Mouse (Mus musculus) lung, postnatal 4 days (tissue): Measurements from ENCODE around the gene Rbfox1.

Experiments used
- DNase-seq, 2 experiments: peaks; one replicate each; pipeline ENCODE4 v3.0.0; 2021

Gene Rbfox1

DNA sequence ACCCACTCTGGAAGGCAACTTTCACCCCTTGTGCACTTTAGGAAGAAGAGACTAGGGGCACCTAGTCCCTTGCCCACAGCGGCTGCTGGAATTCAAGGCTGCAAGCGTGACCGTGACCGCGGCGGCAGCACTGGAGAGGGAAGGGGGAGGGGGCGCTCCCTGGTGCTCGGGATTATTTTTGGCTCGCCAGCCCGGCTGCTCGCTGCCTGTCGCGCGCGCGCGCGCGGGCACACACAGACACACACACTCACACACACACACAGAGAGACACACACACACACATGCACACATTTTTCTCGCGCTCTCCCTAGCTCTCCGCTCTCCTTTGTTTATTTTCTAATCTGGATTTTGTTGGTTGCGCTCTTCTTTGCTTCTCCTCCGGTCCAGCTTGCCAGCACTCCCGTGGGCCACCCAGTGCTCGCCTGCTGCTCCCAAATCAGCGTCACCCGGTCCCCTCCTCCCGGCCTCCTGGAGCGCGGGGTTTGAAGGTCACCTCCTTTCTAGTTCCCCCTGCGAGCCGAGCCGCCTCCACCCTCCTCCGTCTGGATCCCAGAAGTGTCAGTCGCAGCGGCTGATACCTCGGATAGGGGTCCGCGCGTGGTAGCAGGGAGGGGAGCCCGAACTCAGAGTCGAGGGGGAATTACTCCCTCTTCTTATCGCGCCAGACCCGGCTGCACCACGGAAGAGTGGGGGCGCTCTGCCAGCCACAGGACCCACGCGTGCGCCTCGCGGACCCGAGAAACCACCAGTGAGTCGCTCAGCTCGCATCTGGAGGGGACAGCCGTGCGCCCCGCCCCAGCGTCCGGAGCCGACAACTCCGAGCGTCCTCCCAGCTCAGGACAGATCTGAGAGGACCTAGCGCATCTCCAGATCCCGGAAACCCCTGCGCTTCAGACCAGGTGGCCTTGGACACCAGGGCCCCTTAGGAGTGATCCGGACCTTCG is at the start of gene Rbfox1:
Rbfox1 (plus strand) TSS at position 610 of the 944 bp plus-strand sequence.
- no peak for DNase-seq

DNA sequence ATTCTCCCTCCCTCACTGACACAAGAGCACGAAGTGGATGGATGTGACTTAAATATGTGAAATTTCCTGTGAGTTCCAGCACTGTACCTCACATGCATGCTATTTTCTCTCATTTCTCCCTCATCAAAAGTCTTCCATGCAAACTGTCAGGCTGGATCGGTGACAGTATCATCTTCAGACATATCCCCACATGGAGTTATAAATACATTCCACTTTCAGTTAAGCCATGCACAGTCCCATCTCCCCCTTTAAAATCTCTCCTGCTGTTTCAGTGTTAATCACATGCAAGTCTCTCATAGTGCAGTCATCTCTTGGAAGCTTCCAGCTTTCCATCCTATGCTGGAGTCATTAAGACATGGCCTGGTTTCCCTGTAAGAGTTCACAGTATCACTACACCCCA is 48.4 kb upstream of the Rbfox1 start:
- DNase-seq: no peak

DNA sequence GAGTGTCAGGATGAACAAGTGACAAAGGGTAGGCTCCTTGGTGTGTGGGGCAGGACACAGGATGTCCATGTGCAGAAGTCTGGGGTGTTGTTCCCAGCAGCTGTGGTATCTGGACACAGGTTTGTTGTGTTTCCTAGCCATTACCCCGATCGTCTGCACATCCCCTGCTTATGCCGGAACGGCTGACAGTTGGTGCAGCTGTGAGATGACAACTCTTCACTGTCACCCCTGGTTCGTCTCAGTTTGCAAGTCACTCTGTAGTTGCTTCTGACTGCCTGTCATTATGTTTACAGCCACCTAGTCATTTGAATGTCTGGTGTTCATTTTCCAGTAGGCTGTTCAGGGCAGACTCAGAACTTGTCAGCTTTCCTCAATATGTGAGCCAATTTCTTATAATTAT is 44.0 kb upstream of the Rbfox1 start:
- peak in 1 of 2 experiments; percentile 4 for DNase-seq

DNA sequence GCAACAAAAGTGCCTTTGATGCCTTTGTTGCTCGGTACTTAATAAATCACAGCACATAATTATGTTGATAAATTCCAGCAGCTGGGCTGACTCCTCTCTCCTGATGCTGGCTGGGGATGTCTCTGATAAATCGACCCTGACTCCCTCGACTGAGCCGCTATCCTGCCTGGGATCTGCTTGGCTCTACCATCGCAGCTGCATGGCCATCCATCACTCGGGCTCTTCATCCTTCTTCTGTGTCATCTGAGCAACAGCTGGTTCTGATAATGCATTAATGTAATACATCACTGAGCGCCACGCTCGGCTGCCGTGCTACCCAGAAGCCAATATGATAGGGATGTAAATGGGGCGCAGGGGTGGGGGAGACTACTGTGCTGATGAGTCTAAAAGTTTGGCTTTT is 39.5 kb upstream of the Rbfox1 start:
- no peak for DNase-seq

DNA sequence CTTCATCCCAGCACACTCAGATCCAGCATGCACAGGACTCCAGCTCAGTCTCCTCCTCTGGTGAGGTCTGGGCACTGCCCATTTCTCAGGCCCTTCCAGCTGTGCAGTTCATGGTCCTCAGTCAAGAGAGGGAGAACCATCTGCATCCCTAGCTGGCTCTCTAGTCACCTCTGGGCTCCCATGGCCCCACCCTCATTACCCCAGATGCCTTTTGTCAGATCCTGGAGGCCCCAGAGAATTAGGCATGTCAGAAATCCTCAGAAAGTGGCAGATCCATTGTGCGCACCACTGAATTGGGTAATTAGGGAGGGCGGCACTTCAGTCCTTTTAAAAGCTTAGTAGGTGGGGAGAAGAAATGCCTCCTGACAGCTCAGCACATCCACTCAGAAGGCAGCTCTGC is 32.1 kb upstream of the Rbfox1 start:
- DNase-seq: no peak

DNA sequence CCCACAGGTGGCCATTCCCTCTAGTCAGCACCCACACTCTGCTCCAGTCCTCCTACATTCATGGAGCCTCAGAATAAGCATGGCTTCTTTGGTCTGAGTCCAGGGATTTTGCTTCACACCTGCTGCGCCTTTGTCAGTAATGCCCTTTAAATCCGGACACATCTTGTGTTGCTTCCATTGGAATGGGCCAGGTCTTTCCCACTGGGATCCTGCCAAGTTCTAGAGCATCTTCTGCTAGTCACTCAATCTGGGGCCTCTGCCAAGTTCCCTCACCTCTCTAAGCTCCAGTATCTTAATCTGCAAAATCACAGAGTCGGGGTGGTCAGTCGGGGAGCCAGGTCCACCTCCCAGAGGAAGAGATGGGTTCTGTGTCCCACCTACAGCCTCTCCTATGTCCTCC is 20.8 kb upstream of the Rbfox1 start:
- no peak for DNase-seq

DNA sequence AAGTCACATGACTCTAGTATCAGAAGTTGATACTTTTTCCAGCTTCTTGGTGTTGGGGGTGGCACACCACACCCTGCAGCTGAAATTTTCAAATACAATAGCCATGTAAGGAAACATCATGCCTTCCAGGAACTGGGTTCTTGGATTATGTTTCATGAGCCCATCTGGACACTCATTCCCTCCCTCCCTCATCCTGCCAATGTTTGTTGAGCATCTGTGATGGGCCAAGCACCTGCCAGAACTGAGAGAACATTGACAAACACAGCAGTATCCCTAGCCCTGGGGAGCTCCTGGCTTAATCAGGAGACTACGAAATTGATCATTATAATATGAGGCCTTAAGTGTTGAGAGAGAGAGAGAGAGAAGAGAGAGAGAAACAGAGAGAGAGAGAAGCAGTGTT is 18.2 kb upstream of the Rbfox1 start:
- no peak for DNase-seq

DNA sequence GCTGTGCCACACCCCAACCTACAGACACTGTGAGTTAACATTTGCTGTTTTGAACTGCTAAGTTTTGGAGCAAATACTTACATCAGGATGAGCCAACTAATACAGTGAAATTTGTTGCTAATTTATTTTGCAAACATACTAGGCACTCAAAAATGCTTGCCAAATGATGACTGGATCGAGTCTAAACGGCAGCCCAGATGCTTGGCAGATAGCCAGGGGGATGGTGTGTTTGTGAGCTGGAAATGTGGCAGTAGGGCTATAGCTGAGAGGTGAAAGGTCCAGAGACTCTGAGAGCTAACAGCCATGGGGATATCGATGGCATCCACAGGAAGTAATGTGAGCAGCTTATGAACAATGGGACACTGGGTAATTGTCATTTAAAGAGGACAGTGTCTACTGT is 14.8 kb upstream of the Rbfox1 start:
- DNase-seq: no peak

DNA sequence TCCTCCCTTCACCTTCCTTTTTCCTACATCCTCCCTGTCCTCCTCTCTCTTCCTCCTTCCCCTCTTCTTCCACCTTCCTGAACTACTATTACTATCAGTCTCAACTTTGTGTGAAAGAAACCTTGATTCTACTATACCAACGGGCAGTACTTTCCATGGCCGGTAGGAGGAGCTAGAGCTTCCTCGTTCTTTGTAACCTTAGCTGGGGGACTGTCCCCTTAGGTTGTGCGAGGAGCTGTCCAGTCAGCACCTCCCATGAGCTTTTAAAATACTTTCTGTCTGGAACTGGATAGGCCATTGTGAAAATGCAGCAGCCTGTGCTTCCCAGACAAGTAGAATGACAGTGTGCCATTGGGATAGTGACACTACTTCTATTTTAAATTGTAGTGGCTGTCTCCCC is 3.3 kb upstream of the Rbfox1 start:
- DNase-seq: peak; percentile 37 to 71

DNA sequence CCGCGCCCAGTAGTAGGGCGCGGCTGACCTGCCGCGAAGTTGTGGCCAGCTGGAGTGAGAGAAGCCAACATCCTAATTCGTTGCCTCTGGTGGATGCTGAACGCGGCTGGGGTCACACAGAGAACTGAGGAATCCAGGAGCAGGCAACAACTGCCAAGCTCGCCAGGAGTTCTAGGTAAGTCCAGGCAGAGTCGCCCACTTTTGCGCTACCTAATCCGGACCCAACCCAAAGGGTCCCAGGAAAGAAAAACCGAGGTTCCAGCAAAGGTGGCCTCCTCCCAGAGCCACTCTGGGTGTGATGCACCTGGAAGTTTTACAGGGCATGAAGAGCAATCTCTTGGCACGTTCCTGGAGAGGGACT is 515 bp downstream of the Rbfox1 start:
- DNase-seq: no peak

DNA sequence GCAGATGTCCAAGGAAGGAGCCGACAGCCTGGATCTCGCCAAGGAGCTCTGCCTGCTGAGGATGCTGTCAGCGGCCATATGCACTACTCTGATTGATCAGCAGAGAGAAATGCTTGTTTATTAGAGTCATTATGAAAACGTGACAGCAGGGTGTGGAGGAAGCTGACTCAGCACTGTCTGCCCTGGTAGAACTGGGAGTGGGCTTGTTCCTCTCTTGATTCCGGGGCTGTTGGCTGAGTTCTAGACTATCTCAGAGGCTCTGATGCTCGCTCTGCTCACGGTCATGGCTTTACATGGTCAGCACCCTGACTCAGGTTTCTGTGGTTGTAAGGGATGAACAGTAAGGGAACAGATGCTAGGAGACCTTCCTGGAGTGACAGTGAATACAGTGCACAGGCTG is 10.4 kb downstream of the Rbfox1 start:
- DNase-seq: no peak

DNA sequence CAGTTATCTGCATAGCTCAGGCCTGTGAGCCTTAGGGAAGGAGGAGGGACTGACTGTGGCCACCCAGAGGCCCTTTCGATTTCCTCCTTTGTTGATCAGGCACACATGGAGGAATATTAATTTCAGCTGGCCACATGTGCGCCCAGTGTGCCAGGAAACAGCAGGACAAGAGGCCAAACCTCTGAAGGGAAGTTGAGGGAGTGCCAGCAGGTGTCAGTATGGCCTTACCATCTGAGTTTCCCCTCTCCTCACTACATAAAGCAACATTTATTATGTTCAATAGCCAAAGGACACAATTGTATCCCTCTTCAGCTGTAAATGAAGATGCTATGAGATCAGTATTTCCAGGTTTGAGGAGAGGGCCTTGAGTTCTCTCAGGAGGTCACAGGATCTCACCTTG is 13.2 kb downstream of the Rbfox1 start:
- no peak for DNase-seq

DNA sequence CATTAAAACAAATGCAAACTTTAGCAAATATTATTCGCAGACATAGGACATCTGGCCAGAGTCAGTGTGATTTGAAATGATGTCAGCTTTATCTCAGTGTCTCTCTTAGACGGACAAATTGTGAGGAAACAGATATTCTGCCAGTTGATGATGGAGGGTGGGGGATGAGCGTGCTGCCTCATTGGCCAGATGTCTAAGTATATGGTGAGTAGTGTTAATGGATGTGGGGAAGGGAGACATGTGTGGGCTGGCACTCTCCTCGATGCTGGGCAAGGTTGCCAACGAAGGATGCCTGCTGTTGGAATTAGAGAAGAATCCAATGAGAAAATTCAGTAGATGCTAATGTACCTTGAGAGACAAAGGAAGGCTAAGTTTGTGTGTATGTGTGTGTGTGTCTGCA is 25.6 kb downstream of the Rbfox1 start:
- no peak for DNase-seq

DNA sequence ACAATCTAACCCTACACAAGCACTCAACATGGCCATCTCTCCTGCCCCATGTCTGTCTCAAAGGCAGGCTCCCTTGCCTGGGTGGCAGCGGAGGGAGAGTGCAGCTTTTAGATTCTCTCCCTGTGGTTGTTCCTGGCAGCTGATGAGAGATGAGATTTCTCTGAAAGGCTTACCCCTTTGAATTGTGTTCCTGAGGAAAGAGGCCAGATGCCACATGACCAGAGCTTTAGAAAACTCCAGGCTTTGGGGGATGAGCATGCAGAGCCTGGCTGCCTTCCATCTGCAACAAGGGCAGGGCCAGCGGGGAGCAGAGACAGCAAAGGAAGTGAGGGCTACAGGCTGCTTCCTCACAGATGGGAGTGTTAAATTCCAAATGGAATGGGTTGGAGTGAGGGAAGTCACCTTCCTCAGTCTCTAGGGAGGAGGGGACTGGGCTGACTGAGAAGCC is 26.7 kb downstream of the Rbfox1 start:
- peak; percentile 8 to 47 for DNase-seq

DNA sequence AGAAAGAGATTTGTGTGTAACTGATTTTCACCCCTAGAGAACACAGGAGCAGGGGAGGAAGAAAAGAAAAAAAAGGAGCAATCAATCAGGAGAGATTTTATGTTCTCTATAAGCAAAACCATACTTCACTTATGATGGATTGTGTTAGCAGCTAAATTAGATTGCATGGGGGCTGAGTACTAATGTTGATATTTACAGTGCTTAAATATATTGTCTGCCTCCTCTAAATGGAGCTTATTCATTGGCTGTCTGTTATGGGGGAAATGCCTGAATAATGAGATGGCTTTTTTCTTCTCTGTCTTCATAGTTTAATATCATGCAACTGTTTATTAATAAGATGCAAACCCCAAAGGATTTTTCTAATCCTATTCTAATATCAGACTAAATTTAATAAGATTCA is 32.8 kb downstream of the Rbfox1 start:
- no peak for DNase-seq

DNA sequence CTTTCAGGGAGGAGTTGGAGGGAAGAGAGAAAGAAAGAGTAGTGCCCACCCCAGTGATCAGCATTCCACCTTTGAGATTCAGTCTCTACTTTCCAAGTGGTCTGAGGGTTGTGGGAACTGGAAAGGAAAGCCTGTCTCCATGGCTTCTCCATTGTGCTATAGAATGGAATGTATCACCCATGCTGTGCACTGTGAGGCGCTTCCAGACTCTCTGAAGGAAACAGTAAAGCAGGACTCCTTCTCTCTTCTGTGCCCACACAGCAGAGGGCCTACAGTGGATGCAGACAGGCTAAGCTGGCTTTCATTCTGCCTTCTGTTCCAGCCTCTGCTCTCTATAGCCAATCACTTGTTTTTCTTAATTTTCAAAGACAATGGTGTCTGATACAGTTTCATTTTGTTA is 41.8 kb downstream of the Rbfox1 start:
- DNase-seq: no peak

DNA sequence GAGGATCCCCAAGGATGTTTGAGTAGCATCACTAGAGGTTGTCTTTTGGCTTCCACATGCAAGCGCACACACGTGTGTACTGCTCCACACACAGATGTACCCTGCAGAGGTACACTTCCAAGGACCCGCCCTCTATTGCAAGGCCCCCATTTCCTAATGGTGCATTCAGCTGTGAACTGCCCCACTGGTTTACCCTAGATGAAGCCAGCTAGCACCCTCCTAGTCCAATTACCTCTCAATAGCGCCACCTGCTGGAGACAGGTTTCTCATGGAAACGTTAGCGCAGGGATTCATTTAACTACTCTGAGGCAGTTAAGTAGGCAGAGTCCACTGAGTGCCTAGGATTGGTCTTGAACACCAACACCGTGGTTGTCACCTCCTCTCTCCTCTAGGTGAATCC is 46.5 kb downstream of the Rbfox1 start:
- peak in 1 of 2 experiments; percentile 55 for DNase-seq

DNA sequence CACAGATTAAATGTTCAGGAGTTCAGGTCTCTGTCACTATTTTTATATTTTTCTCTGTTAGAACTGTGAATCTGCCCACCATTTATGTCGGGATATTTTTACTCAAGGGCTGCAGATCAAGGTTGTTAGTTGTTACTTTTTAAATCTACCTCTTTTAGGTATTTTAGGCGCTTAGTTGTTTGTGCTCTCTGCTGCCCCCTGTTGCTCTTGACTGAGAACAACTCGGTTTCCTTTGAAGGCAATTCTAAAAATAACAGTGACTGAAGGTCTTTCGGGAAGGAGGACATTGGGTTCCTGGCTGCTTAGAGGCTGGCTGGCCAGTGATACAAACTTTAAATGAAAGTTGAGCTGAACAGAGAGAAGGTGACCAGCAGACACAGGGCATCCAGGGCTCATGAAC is 54.9 kb downstream of the Rbfox1 start:
- DNase-seq: no peak

DNA sequence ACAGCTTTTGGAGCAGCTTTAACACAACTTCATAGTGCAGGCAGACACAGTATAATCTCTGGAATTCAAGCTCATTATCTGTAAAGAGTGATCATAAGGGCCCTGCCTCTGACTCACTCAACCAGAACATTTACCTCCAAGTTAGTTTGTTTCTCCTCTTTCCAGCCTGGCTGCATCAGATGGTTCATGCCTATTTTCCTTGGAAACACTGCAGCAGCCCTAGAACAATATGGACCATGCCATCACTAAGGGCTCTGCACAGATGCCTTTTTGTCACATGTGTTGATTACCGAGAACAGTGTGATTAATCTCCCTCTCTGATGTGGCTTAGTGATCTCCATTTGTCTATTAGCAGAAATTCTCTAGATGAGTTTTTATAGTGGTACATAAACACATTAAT is 60.5 kb downstream of the Rbfox1 start:
- DNase-seq: no peak

DNA sequence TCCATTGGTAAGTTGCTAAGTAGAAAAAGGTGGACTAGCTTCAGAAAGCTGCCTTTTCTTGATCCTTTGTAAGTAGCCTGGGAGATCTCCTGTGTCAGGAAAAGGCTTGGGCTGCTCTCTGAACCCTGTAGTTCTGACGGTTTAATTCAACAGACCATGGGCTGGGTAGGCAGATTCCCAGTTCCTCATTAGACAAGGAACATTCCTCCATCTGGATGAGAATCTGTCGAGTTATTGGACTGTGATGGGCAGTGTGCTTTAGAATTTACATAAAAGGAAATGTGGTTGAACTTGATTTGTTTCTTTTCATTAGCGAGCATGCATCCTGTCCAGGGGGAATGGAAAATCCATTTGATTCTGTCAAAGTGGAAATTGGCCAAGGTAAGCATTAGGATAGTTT is 68.0 kb downstream of the Rbfox1 start:
- DNase-seq: no peak

DNA sequence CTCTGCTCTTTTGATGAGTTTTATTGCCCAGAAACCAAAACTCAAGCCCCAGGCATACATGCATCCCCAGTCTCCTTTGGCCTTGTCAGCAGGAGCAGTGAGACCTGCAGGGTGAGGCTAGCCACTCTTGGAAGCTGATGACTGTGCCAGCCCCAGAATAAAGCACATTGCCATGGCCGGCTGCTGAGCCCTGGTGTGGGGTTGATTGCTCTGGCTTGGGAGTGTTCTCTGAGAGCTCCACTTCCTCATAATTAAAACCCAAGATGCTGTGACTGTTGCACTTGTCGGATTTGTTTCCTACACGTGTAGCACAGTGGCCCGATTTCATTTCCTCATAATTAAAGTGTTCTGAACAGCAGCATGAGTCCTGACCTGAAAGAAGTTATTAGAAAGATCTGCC is 72.3 kb downstream of the Rbfox1 start:
- DNase-seq: no peak

DNA sequence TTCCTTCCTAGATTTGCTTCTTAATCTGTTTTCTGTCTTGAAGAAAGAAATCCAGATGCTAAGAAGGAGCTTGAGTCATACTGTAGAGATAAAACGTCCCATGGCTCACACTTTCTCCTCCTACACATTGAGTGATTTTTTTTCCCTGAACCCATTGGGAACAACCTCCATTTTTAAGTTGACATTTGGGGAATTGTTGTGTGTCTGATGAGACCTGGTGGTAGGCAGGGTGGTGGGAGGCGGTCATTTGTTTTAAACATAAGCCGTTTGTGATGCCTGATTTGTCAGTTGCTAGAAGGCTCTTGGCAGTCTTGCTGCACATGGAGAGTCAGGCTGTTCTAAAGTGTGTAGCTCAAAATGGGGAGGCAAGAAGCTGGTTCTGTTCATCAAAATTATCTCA is 76.6 kb downstream of the Rbfox1 start:
- no peak for DNase-seq

DNA sequence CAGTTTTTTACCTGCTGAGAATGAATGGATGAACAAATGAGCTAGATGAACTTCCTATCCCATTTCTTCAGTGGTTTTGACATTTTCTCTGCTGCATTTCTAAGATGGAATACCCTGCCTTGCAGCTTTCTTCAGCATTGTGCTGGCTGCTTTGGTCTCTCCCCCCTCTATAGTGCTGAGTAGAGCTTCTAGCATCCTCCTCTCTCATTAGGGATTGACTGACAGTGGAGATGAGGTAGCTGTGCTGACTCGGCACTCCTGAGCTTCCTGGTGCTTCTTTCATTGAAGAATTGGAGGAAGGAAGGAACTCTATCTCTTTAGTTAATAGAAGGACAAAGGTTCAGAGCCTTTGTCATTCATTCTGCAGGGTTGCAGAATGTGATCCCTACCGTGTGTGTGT is 89.0 kb downstream of the Rbfox1 start:
- no peak for DNase-seq

DNA sequence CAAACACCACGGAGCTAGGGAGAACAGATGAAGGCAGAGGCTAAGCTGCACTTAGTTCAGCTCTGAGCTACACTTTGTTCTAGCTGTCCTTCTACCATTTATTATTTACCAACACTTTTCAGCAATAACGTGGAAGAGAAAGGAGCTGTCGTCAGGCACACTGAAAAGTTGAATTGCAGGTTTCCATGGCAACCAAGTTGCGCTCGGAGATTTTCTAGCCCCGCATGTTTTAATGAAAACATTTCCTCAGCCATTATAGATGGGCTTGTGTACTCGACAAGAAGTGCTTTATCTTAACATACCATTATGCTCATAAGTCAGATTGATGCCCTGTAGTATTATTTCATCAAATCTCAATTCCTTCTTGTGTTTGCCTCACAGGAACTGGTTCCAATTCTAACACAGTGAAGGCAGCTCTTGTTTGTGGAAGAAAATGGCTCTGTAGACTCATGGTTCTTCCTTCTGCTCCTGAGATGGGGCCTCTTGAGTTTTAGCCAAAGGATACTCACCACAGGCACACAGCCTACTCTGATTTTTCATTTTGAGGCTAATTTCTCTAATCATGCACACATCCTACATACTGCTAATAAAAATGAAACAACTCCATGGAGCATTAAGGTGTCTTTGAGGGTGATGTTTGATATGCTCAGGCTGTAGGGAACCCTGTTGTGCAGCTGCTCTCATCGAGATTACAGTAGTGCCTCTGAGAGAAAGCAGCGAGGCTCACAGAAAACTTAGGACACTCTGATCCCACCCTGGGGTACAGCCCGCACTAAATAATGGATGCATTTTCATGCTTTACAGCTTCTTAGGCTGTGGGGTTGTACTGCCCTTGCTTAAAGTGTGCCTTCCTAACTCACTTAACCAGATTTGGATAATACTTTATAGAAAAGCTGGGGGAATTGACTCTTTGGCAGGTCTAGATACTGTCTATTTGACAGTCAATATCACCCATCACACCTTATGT is 107.2 kb downstream of the Rbfox1 start:
- no peak for DNase-seq
